Comparison of ENCODE assay signal across 10 mouse cellular contexts in genomic region chr1:186655096-186655495, GRCm38 (mm10). TPM values are rescaled to one million over a fixed set of nuclear protein-coding genes. Genes with fewer than 3 reads are reported as not detected.
A peak's percentile ranks its signal among the peaks of the same experiment; 100 is the strongest.
DNase-seq lines count a peak whose midpoint lies in the region; ATAC-seq and TF ChIP-seq lines count a peak whose summit lies in the region.
"Had no signal": no experiment of that assay in that cellular context is flagged by ENCODE, and none has a peak within 500 bp of the region (broad histone marks: within the 10 kb centered on the region; RNA-seq: fewer than 3 reads in every experiment).

No protein-coding gene starts in this region.

- DNase-seq in heart, adult 2 months: no peak
- DNase-seq in heart, adult 9 months (ENCODE audit: low spot score in 2 of 2): no peak
- peak; percentile 63 for DNase-seq in brain, embryonic 18.5 days (ENCODE audit: low read depth, low spot score)
- peak; percentile 44 to 54 for DNase-seq in frontal cortex, postnatal 10 days (ENCODE audit: low spot score in 2 of 2)
- peak; percentile 15 to 21 for DNase-seq in left cerebral cortex, postnatal 36 days (ENCODE audit: low spot score in 2 of 2)
- no peak for DNase-seq in spleen, postnatal 10 days (ENCODE audit: low spot score in 2 of 2)
- DNase-seq in urinary bladder, adult 2 months (ENCODE audit: low spot score): no peak
- DNase-seq: heart, postnatal 14 days had no signal

- no peaks in the 10 kb centered on the region for H3K27me3 ChIP-seq in heart, adult 2 months (ENCODE audit: control insufficient read depth, insufficient read depth, low read length)
- H3K27me3 ChIP-seq: megakaryocyte, embryonic 14.5 days had no signal

- TF ChIP-seq POLR2A in heart, adult 2 months (IDR thresholded peaks at IDR 0.05; ENCODE audit: insufficient read depth, low read depth, low read length): no peak

- H3K27ac ChIP-seq in heart, adult 2 months: no peak overlapping the region

- TF ChIP-seq CTCF in heart, adult 2 months (IDR thresholded peaks at IDR 0.05): peak; percentile 17; the same call in 1 of the 2 replicates

- TF ChIP-seq EP300 in heart, adult 2 months (IDR thresholded peaks at IDR 0.05; ENCODE audit: insufficient read depth, low read depth, low read length): no peak

- intact Hi-C loops in heart, adult 2 months (cut with DNase I): no loop called here
- intact Hi-C loops in left cerebral cortex, postnatal 36 days (cut with DNase I): no loop called here

- H3K4me3 ChIP-seq in heart, adult 2 months: no peak overlapping the region
- H3K4me3 ChIP-seq: megakaryocyte, embryonic 14.5 days had no signal

- H3K9ac ChIP-seq in heart, adult 2 months (ENCODE audit: low read depth, low read length): no peak overlapping the region

- H3K4me1 ChIP-seq in heart, adult 2 months (ENCODE audit: control insufficient read depth, insufficient read depth, low read length): peaks cover 6% of the 10 kb centered on the region
- H3K4me1 ChIP-seq: megakaryocyte, embryonic 14.5 days had no signal

- no peaks in the 10 kb centered on the region for H3K79me2 ChIP-seq in heart, adult 2 months (replicated peaks; ENCODE audit: control insufficient read depth, insufficient read depth, low read length)

- H3K36me3 ChIP-seq in heart, adult 2 months (ENCODE audit: control insufficient read depth, insufficient read depth, low read length): no peaks in the 10 kb centered on the region

- WGBS in heart, adult 2 months: 80% methylated on average over 4 of the region's 4 CpGs

- ATAC-seq in megakaryocyte, adult 5-6 weeks (ENCODE audit: poor library complexity, severe bottlenecking): no peak

RNA-seq across cellular contexts. Expression of gene Tgfb2, which starts 50.7 kb away (rescaled TPM):
- total RNA-seq in heart, adult 2 months (2021): 1 to 10 TPM; 4.6 to 5.1 TPM
- polyA plus RNA-seq in heart, adult 2 months (2012; rRNA removed): 1.5 and 2.1 TPM in 2 replicates
- 1 to 10 TPM; 6.1 to 7.9 TPM for total RNA-seq in left cerebral cortex, postnatal 36 days (2021)
- polyA plus RNA-seq in urinary bladder, adult 2 months (2012; rRNA removed): 6.1 and 10.6 TPM in 2 replicates
- not detected in 2 replicates for total RNA-seq in megakaryocyte, adult 5-6 weeks (2015)
- total RNA-seq in megakaryocyte, adult 5-6 weeks (2017): 0.37 TPM in 1 of 2 replicates, not detected in the other

Comparison
In these comparisons a context has a peak if more than half of its experiments do, and no peak if none do; other contexts are left out.
1. DNase-seq: peak in brain, embryonic 18.5 days (single experiment), frontal cortex, postnatal 10 days (2 of 2) and left cerebral cortex, postnatal 36 days (2 of 2); none in heart, adult 2 months (0 of 2), heart, adult 9 months (0 of 2), spleen, postnatal 10 days (0 of 2) and urinary bladder, adult 2 months (single experiment).
2. RNA of gene Tgfb2, which starts 50.7 kb away (total RNA-seq): 6.1 to 7.9 TPM in left cerebral cortex, postnatal 36 days and 4.6 to 5.1 TPM in heart, adult 2 months; 0.37 TPM in megakaryocyte, adult 5-6 weeks; every median in the first group is over 4 times any median in the second.